Mouse (Mus musculus) forebrain, postnatal 0 days (tissue): ENCODE data around the gene Trim56. TPM values are rescaled to one million over a fixed set of nuclear protein-coding genes. Genes with fewer than 3 reads are reported as not detected.

Source experiments
- ATAC-seq: fragments of 200-750 bp; cut with Nextera tagmentation; 2 replicates; pipeline ENCODE4 v1.8.0; 2017; ENCODE audit warnings: mild to moderate bottlenecking, moderate library complexity
- DNase-seq: peaks from one replicate; pipeline ENCODE4 v3.0.0-alpha.2; 2015
- H3K27ac ChIP-seq: fragments of 300-500 bp; sonication (generic); 2 replicates; pipeline ENCODE4 v1.5.1; 2014; ENCODE audit warnings: low read depth, mild to moderate bottlenecking, antibody characterized with exemption, low read length, moderate library complexity, mixed read lengths
- H3K27me3 ChIP-seq: fragments of 300-500 bp; sonication (generic); 2 replicates; pipeline ENCODE4 v1.6.1; 2014; ENCODE audit warnings: mild to moderate bottlenecking, low read length, mixed read lengths; ENCODE audit not compliant: insufficient read depth
- H3K36me3 ChIP-seq: fragments of 300-500 bp; sonication (generic); 2 replicates; pipeline ENCODE4 v1.6.1; 2014; ENCODE audit warnings: mild to moderate bottlenecking, moderate library complexity; ENCODE audit not compliant: insufficient read depth
- H3K4me1 ChIP-seq: fragments of 300-500 bp; sonication (generic); 2 replicates; pipeline ENCODE4 v1.6.1; 2014; ENCODE audit warnings: antibody characterized with exemption; ENCODE audit not compliant: insufficient read depth
- H3K4me2 ChIP-seq: fragments of 300-500 bp; sonication (generic); 2 replicates; pipeline ENCODE4 v1.6.1; 2014; ENCODE audit warnings: low read depth, mild to moderate bottlenecking, moderate library complexity
- H3K4me3 ChIP-seq: fragments of 300-500 bp; sonication (generic); 2 replicates; pipeline ENCODE4 v1.5.1; 2014; ENCODE audit warnings: low read depth, low read length, mixed read lengths
- H3K9ac ChIP-seq: fragments of 300-500 bp; sonication (generic); 2 replicates; pipeline ENCODE4 v1.6.1; 2014; ENCODE audit warnings: mild to moderate bottlenecking
- H3K9me3 ChIP-seq: fragments of 300-500 bp; sonication (generic); 2 replicates; pipeline ENCODE4 v1.6.1; 2016; ENCODE audit warnings: low read length
- CTCF ChIP-seq: sonication (generic); IDR thresholded peaks from 2 replicates; pipeline ENCODE4 v1.5.1; 2016; ENCODE audit warnings: antibody characterized with exemption, control low read depth, low read depth
- WGBS: fragments of 180-500 bp; shearing (Covaris S2); extraction: QIAGEN DNeasy Blood & Tissue Kit; methylation state at CpG from one replicate; pipeline ENCODE4 v1.1.7; 2014; 5-methylcytosine and 5-hydroxymethylcytosine counted together
- polyA plus RNA-seq: library from polyadenylated mRNA; unstranded; fragments of >200 nt; fragmentation: Nextera tagmentation; extraction: Ambion mirVana; gene quantifications from 2 replicates; pipeline ENCODE4 v1.2.1, GENCODE M21; 2015
- total RNA-seq: library from RNA; depleted of rRNA; stranded (reverse); fragments of >200 nt; gene quantifications from 2 replicates; pipeline ENCODE4 v1.2.3, GENCODE M21; 2014

The Trim56 gene
- total and polyA plus RNA-seq, 2 experiments from 2014 or later = 2.3 to 4.0 TPM

- 94% methylated on average over 8 of the region's 8 CpGs for WGBS
- no peak overlapping the region for H3K4me2 ChIP-seq
- DNase-seq = no peak
Measured at GRCm38 (mm10) chr5:137087410-137087809, 28.6 kb downstream of the Trim56 start.

DNA sequence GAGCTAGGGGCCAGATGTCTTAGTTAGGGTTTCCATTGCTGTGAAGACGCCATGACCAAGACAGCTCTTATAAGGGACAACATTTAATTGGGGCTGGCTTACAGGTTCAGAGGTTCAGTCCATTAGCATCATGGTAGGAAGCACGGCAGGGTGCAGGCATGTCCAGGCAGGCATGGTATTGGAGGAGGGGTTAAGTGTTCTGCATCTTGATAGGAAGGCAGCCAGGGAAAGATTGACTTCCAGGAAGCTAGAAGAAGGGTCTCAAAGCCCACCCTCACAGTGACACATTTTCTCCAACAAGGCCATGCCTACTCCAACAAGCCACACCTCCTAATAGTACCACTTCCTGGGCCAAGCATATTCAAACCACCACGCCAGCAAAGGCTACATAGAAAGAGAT, 30.3 kb downstream of the Trim56 start:
- Histone ChIP-seq H3K4me2 (no peak overlapping the region), H3K36me3 (no peaks in the 10 kb centered on the region), H3K27ac (no peak overlapping the region), H3K4me1 (no peaks in the 10 kb centered on the region), H3K9ac (no peak overlapping the region), H3K4me3 (no peak overlapping the region), H3K27me3 (no peaks in the 10 kb centered on the region), H3K9me3 (no peaks in the 10 kb centered on the region)
- DNase-seq (no peak), ATAC-seq (no peak)
- TF ChIP-seq CTCF = no peak
- WGBS = 95% methylated on average over 3 of the region's 3 CpGs

More at GRCm38 (mm10) chr5:137087410-137087809, 28.6 kb downstream of the Trim56 start:
- H3K9me3 ChIP-seq = no peaks in the 10 kb centered on the region
- H3K27ac ChIP-seq = no peak overlapping the region
- no peak overlapping the region for H3K4me3 ChIP-seq
- H3K9ac ChIP-seq = no peak overlapping the region
- H3K4me1 ChIP-seq = no peaks in the 10 kb centered on the region
- no peaks in the 10 kb centered on the region for H3K27me3 ChIP-seq
- no peaks in the 10 kb centered on the region for H3K36me3 ChIP-seq
- no peak for TF ChIP-seq CTCF
- no peak for ATAC-seq

DNA sequence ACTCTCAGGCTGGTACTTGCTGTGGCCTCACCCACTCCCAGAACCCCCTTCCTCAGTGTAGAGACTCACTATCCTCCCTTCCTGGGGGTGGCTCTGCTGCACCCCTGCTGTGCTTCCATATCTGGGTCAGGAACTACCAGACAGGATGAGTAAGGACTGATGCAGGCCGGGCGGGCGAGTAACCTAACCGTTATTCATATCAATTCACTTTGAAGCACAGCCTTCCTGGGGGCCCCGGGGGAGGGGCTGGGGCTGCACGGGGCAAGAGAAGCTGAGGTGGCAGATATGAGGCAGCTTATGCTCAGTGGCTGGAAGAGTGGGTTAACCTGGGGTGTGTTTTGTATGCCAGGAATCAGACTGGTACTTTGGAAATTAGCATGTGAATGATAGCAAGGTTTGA, 31.0 kb downstream of the Trim56 start:
- H3K4me3 ChIP-seq = no peak overlapping the region
- WGBS = 83% methylated on average over 6 of the region's 6 CpGs
- H3K4me2 ChIP-seq = no peak overlapping the region
- H3K36me3 ChIP-seq = no peaks in the 10 kb centered on the region
- no peaks in the 10 kb centered on the region for H3K4me1 ChIP-seq
- TF ChIP-seq CTCF = no peak
- H3K27me3 ChIP-seq = no peaks in the 10 kb centered on the region
- DNase-seq (no peak), ATAC-seq (no peak)
- no peak overlapping the region for H3K27ac ChIP-seq
- H3K9me3 ChIP-seq = no peaks in the 10 kb centered on the region
- no peak overlapping the region for H3K9ac ChIP-seq

DNA sequence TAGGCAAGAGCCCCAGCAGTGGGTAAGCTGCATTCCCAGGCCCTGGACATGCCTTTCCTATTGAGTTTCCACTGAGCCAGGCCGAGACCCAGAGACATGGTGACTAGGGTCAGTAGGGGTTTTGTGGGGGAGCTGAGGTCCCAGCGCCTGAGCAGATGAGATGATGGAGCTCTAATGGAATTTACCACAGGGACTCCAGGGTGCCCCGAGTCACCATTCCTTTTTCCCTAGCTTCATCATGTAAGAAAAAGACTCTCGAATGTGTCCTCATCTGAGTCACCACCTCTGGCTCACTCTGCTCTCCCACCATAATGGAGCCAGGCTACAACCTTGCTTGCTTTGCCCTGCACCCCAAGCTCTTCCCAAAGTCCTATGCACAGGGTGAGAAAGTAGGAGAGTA, 33.0 kb downstream of the Trim56 start:
- no peak for TF ChIP-seq CTCF
- Histone ChIP-seq H3K4me2 (no peak overlapping the region), H3K9me3 (no peaks in the 10 kb centered on the region), H3K27me3 (no peaks in the 10 kb centered on the region), H3K4me3 (no peak overlapping the region), H3K4me1 (no peaks in the 10 kb centered on the region), H3K9ac (no peak overlapping the region), H3K27ac (no peak overlapping the region), H3K36me3 (no peaks in the 10 kb centered on the region)
- WGBS = 86% methylated on average over 4 of the region's 4 CpGs
- DNase-seq (no peak), ATAC-seq (no peak)

- no peak for TF ChIP-seq CTCF
- H3K27ac ChIP-seq = no peak overlapping the region
- no peak overlapping the region for H3K9ac ChIP-seq
- H3K9me3 ChIP-seq = no peaks in the 10 kb centered on the region
- H3K4me1 ChIP-seq = no peaks in the 10 kb centered on the region
- no peak overlapping the region for H3K4me2 ChIP-seq
- ATAC-seq (no peak), DNase-seq (no peak)
- no peaks in the 10 kb centered on the region for H3K27me3 ChIP-seq
- 67% methylated on average over 5 of the region's 5 CpGs for WGBS
- no peaks in the 10 kb centered on the region for H3K36me3 ChIP-seq
- H3K4me3 ChIP-seq = no peak overlapping the region
Measured at GRCm38 (mm10) chr5:137079849-137080248, 36.2 kb downstream of the Trim56 start.

GRCm38 (mm10) chr5:137078616-137079015, 37.4 kb downstream of the Trim56 start:
- TF ChIP-seq CTCF = no peak
- Histone ChIP-seq H3K9ac (no peak overlapping the region), H3K9me3 (no peaks in the 10 kb centered on the region), H3K4me1 (no peaks in the 10 kb centered on the region), H3K4me2 (no peak overlapping the region), H3K4me3 (no peak overlapping the region), H3K27ac (no peak overlapping the region), H3K36me3 (no peaks in the 10 kb centered on the region), H3K27me3 (no peaks in the 10 kb centered on the region)
- ATAC-seq = no peak
- WGBS = 77% methylated on average over 6 of the region's 6 CpGs
- no peak for DNase-seq

- Histone ChIP-seq H3K27me3 (no peaks in the 10 kb centered on the region), H3K27ac (no peak overlapping the region), H3K4me1 (no peaks in the 10 kb centered on the region), H3K9ac (no peak overlapping the region), H3K36me3 (no peaks in the 10 kb centered on the region), H3K9me3 (no peaks in the 10 kb centered on the region), H3K4me3 (no peak overlapping the region), H3K4me2 (no peak overlapping the region)
- 78% methylated on average over 14 of the region's 14 CpGs for WGBS
- TF ChIP-seq CTCF = no peak
- no peak for ATAC-seq
- no peak for DNase-seq
Measured at GRCm38 (mm10) chr5:137078041-137078440, 38.0 kb downstream of the Trim56 start.

- no peak for TF ChIP-seq CTCF
- 92% methylated on average over 7 of the region's 7 CpGs for WGBS
- no peak for ATAC-seq
Measured at GRCm38 (mm10) chr5:137077187-137077586, 38.8 kb downstream of the Trim56 start.

More at GRCm38 (mm10) chr5:137077187-137077586, 38.8 kb downstream of the Trim56 start:
- Histone ChIP-seq H3K9me3 (no peaks in the 10 kb centered on the region), H3K36me3 (no peaks in the 10 kb centered on the region), H3K4me1 (no peaks in the 10 kb centered on the region), H3K27ac (no peak overlapping the region), H3K4me3 (no peak overlapping the region), H3K27me3 (no peaks in the 10 kb centered on the region), H3K4me2 (no peak overlapping the region), H3K9ac (no peak overlapping the region)
- DNase-seq = no peak
